Mouse (Mus musculus): ENCODE results near the gene Rps7.

Gene Rps7

GRCm38 (mm10) chr12:28617297-28617696 is 18.5 kb downstream of the Rps7 start:
- DNase-seq (ENCODE audit: low spot score): no peak

- no peak for DNase-seq (ENCODE audit: low spot score)
Observed at GRCm38 (mm10) chr12:28614401-28614800, 21.4 kb downstream of the Rps7 start.

GRCm38 (mm10) chr12:28612391-28612790 is 23.4 kb downstream of the Rps7 start:
- no peak for DNase-seq (ENCODE audit: low spot score)

DNA sequence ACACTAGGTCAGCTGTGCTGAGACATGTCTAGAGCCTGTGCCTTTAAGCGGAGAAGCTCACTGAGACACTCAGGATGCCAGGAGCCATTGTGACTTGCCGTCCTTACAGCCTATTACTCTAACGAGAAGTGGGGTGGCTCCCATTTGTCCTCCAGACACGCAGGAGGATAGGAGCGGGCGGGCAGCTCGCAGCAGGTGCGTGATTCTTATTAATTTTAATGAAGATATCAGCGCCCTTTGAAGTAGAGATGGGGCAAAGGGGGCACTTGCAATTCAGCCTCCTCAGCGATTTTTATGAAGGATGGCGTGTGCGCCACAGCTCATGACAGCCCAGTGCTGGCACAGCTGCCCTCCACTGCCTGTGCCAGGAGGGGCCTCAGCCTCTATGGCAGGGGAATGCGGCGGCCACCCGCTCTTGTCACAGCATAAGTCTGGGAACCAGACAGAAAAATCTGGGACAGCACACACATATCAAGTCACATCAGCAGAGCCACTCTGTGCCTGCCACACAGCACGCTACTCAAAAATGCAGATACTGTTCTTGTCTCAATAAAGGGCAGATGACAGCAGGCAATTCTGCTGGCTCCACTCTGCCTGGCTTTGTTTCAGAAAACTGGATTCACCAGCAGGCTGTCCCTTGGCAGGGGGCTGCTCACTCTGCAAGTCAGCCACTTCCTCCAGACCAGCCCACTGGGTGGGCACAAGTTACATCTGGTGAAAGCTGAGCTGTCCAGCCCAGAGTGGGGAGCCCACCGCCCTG is 28.0 kb downstream of the Rps7 start:
- DNase-seq (ENCODE audit: low spot score): no peak

GRCm38 (mm10) chr12:28603494-28603893 is 32.3 kb downstream of the Rps7 start:
- DNase-seq (ENCODE audit: low spot score): no peak

- no peak for DNase-seq (ENCODE audit: low spot score)
Observed at GRCm38 (mm10) chr12:28602259-28602658, 33.5 kb downstream of the Rps7 start.

- no peak for DNase-seq (ENCODE audit: low spot score)
Observed at GRCm38 (mm10) chr12:28598526-28598991, 37.2 kb downstream of the Rps7 start.

- no peak for DNase-seq (ENCODE audit: low spot score)
Observed at GRCm38 (mm10) chr12:28598110-28598509, 37.6 kb downstream of the Rps7 start.

GRCm38 (mm10) chr12:28597699-28598098 is 38.1 kb downstream of the Rps7 start:
- no peak for DNase-seq (ENCODE audit: low spot score)

- no peak for DNase-seq (ENCODE audit: low spot score)
Observed at GRCm38 (mm10) chr12:28596851-28597250, 38.9 kb downstream of the Rps7 start.

DNA sequence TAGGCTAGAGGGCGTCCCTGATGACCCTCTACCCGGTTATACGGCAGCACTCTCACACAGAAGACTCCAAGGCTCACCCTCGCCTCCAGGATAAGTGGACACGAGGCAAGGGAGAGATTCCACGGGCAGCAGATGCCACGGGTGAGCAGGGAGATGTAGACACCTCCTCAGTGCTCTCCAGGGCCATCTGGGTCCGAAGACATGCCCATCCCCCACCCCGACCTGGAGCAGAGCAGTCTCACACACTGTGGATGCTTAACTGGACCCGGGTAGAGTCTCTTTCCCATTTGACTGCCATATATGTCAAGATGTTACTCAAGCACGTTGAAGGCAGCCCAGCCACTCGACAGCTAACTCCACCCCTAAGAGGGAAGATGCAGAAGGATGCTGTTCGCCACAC is 45.3 kb downstream of the Rps7 start:
- DNase-seq (ENCODE audit: low spot score): no peak

DNA sequence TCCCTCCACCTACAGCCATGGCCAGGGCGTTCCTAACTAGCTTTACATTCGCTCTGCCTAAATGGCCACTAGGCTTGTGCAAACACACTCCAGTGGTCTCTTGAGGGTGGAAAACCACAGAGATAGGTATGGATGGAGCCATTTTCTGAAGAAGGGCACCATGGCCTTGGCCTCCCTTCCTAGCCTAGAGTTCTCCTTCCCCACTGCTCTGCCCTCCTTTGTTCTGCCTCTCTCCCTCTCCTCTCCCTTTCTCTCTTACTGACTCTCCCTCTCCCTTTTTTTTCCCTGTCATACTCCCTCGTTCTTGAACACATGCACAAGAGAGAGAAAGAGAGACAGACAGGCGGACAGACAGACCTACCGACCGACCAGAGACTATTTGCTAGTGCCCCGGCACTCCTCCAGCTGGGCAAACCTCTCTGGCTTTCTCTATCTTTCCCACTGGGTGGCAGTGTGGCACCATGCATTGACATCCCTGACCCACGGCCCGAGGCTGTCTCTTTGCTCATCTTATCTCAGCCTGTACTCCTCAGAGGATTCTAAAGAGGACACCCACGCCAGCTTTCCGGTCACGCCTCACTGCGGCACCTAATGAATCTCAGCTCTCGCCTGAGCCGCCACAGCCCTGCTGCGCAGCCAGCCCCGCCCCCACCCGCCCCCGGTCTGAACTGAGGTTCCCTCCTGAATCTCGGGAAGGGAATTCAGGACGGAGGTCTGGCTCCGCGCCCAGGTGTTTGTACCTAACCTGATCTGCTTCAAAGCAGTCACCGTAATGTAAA is 46.5 kb downstream of the Rps7 start:
- DNase-seq (ENCODE audit: low spot score): peak; percentile 28

- DNase-seq (ENCODE audit: low spot score): no peak
Observed at GRCm38 (mm10) chr12:28587949-28588348, 47.8 kb downstream of the Rps7 start.

- DNase-seq (ENCODE audit: low spot score): no peak
Observed at GRCm38 (mm10) chr12:28584036-28584435, 51.7 kb downstream of the Rps7 start.

- no peak for DNase-seq (ENCODE audit: low spot score)
Observed at GRCm38 (mm10) chr12:28582423-28582822, 53.3 kb downstream of the Rps7 start, which contains the start of gene Allc. Gene Allc (minus strand): TSS chr12:28582523.
